Mouse (Mus musculus) limb, embryonic 12.5 days (tissue): Measurements from ENCODE around the gene Ccdc62. TPM values are rescaled to one million over a fixed set of nuclear protein-coding genes. Genes with fewer than 3 reads are reported as not detected.

Experiments used
- ATAC-seq: fragments of 200-750 bp; cut with Nextera tagmentation; 2 replicates; pipeline ENCODE4 v1.8.0; 2017; ENCODE audit warnings: low read depth, moderate TSS enrichment; ENCODE audit not compliant: insufficient number of reproducible peaks, insufficient read depth, low FRiP score, low TSS enrichment
- H3K27ac ChIP-seq: fragments of 300-500 bp; sonication (generic); 2 replicates; pipeline ENCODE4 v1.5.1; 2016; ENCODE audit warnings: mild to moderate bottlenecking, moderate library complexity
- H3K27me3 ChIP-seq: fragments of 300-500 bp; sonication (generic); 2 replicates; pipeline ENCODE4 v1.6.1; 2016; ENCODE audit warnings: mild to moderate bottlenecking, moderate library complexity
- H3K36me3 ChIP-seq: fragments of 300-500 bp; sonication (generic); 2 replicates; pipeline ENCODE4 v1.6.1; 2016; ENCODE audit warnings: mild to moderate bottlenecking, moderate library complexity
- H3K4me1 ChIP-seq: fragments of 300-500 bp; sonication (generic); replicated peaks from 2 replicates; pipeline ENCODE4 v1.6.1; 2016
- H3K4me2 ChIP-seq: fragments of 300-500 bp; sonication (generic); 2 replicates; pipeline ENCODE4 v1.6.1; 2016; ENCODE audit warnings: mild to moderate bottlenecking, moderate library complexity
- H3K4me3 ChIP-seq: fragments of 300-500 bp; sonication (generic); replicated peaks from 2 replicates; pipeline ENCODE4 v1.5.1; 2016; ENCODE audit warnings: mild to moderate bottlenecking
- H3K9ac ChIP-seq: fragments of 300-500 bp; sonication (generic); replicated peaks from 2 replicates; pipeline ENCODE4 v1.6.1; 2016; ENCODE audit warnings: mild to moderate bottlenecking, moderate library complexity
- H3K9me3 ChIP-seq: fragments of 300-500 bp; sonication (generic); 2 replicates; pipeline ENCODE4 v1.6.1; 2016; ENCODE audit warnings: mild to moderate bottlenecking, moderate library complexity
- WGBS: fragments of 180-500 bp; shearing (Covaris S2); methylation state at CpG from one replicate; pipeline ENCODE4 v1.1.7; 2016; 5-methylcytosine and 5-hydroxymethylcytosine counted together
- polyA plus RNA-seq: library from polyadenylated mRNA; unstranded; fragments of >200 nt; fragmentation: Nextera tagmentation; extraction: Ambion mirVana; gene quantifications from 2 replicates; pipeline ENCODE4 v1.2.1, GENCODE M21; 2016

The Ccdc62 gene
- polyA plus RNA-seq, 1 experiment from 2014 or later: 5.9 TPM

- WGBS: 81% methylated on average over 8 of the region's 8 CpGs
- ATAC-seq: no peak
Observed at GRCm38 (mm10) chr5:123969216-123969615, 38.7 kb downstream of the Ccdc62 start.

GRCm38 (mm10) chr5:123970576-123970975 is 40.1 kb downstream of the Ccdc62 start:
- no peaks in the 10 kb centered on the region for H3K9me3 ChIP-seq
- H3K4me1 ChIP-seq: peaks cover 13% of the 10 kb centered on the region
- WGBS: 90% methylated on average over 4 of the region's 4 CpGs
- no peak overlapping the region for H3K4me2 ChIP-seq
- H3K27ac ChIP-seq: no peak overlapping the region
- no peaks in the 10 kb centered on the region for H3K36me3 ChIP-seq
- ATAC-seq: no peak
- H3K9ac ChIP-seq: no peak overlapping the region
- peaks cover 28% of the 10 kb centered on the region for H3K27me3 ChIP-seq
- no peak overlapping the region for H3K4me3 ChIP-seq

More at GRCm38 (mm10) chr5:123969216-123969615, 38.7 kb downstream of the Ccdc62 start:
- no peak overlapping the region for H3K9ac ChIP-seq
- H3K36me3 ChIP-seq: no peaks in the 10 kb centered on the region
- H3K9me3 ChIP-seq: no peaks in the 10 kb centered on the region
- H3K4me1 ChIP-seq: peaks cover 4% of the 10 kb centered on the region; the same call in 1 of the 2 replicates
- no peak overlapping the region for H3K27ac ChIP-seq
- H3K27me3 ChIP-seq: peaks cover 17% of the 10 kb centered on the region
- no peak overlapping the region for H3K4me3 ChIP-seq
- H3K4me2 ChIP-seq: no peak overlapping the region

- WGBS: 80% methylated on average over 6 of the region's 6 CpGs
- Histone ChIP-seq H3K27me3 (peaks cover 39% of the 10 kb centered on the region), H3K4me2 (no peak overlapping the region), H3K36me3 (no peaks in the 10 kb centered on the region), H3K9me3 (no peaks in the 10 kb centered on the region), H3K27ac (no peak overlapping the region), H3K4me3 (no peak overlapping the region), H3K4me1 (peaks cover 23% of the 10 kb centered on the region), H3K9ac (no peak overlapping the region)
- ATAC-seq: no peak
Observed at GRCm38 (mm10) chr5:123972453-123972852, 42.0 kb downstream of the Ccdc62 start.

- H3K4me2 ChIP-seq: peak within 1 kb of the TSS; percentile 90
- peak; percentile 58; the same call in 1 of the 2 replicates for ATAC-seq
- under 1% methylated on average over 101 of the region's 106 CpGs for WGBS
- no peaks in the 10 kb centered on the region for H3K9me3 ChIP-seq
- H3K36me3 ChIP-seq: no peaks in the 10 kb centered on the region
- H3K4me3 ChIP-seq: peak within 1 kb of the TSS; percentile 73
- H3K27me3 ChIP-seq: peaks cover 39% of the 10 kb centered on the region
- 0 out of 2 replicates have a peak within 1 kb of the TSS, but pooled peaks have one; percentile 17 for H3K27ac ChIP-seq
- H3K4me1 ChIP-seq: peaks cover 27% of the 10 kb centered on the region
- peak within 1 kb of the TSS; percentile 82 for H3K9ac ChIP-seq
Observed at GRCm38 (mm10) chr5:123973299-123974178, 43.1 kb downstream of the Ccdc62 start, which contains the start of gene Hip1r. Gene Hip1r, plus strand, starts transcription at chr5:123973628.

- H3K4me2 ChIP-seq: peak overlapping the region; percentile 90
- peaks cover 28% of the 10 kb centered on the region for H3K4me1 ChIP-seq
- no peak overlapping the region for H3K27ac ChIP-seq
- H3K36me3 ChIP-seq: no peaks in the 10 kb centered on the region
- H3K27me3 ChIP-seq: peaks cover 39% of the 10 kb centered on the region
- H3K9ac ChIP-seq: peak overlapping the region; percentile 82
- peak overlapping the region; percentile 73 for H3K4me3 ChIP-seq
- WGBS: under 1% methylated on average over 14 of the region's 14 CpGs
- H3K9me3 ChIP-seq: no peaks in the 10 kb centered on the region
- no peak for ATAC-seq
Observed at GRCm38 (mm10) chr5:123974179-123974485, 43.7 kb downstream of the Ccdc62 start.

GRCm38 (mm10) chr5:123974616-123975111 is 44.2 kb downstream of the Ccdc62 start:
- no peak overlapping the region for H3K27ac ChIP-seq
- WGBS: 25% methylated on average over 11 of the region's 11 CpGs
- peak overlapping the region; percentile 73 for H3K4me3 ChIP-seq
- peak overlapping the region; percentile 90 for H3K4me2 ChIP-seq
- H3K36me3 ChIP-seq: no peaks in the 10 kb centered on the region
- H3K4me1 ChIP-seq: peaks cover 33% of the 10 kb centered on the region
- H3K27me3 ChIP-seq: peaks cover 39% of the 10 kb centered on the region
- H3K9me3 ChIP-seq: no peaks in the 10 kb centered on the region
- no peak overlapping the region for H3K9ac ChIP-seq
- no peak for ATAC-seq

- Histone ChIP-seq H3K27ac (no peak overlapping the region), H3K4me3 (no peak overlapping the region), H3K4me1 (peaks cover 38% of the 10 kb centered on the region), H3K9me3 (no peaks in the 10 kb centered on the region), H3K27me3 (peaks cover 35% of the 10 kb centered on the region), H3K9ac (no peak overlapping the region), H3K4me2 (no peak overlapping the region), H3K36me3 (no peaks in the 10 kb centered on the region)
- ATAC-seq: no peak
- WGBS: 70% methylated on average over 6 of the region's 6 CpGs
Observed at GRCm38 (mm10) chr5:123975668-123976180, 45.2 kb downstream of the Ccdc62 start.

GRCm38 (mm10) chr5:123977231-123977630 is 46.8 kb downstream of the Ccdc62 start:
- Histone ChIP-seq H3K27ac (no peak overlapping the region), H3K4me3 (no peak overlapping the region), H3K9me3 (no peaks in the 10 kb centered on the region), H3K4me1 (peaks cover 40% of the 10 kb centered on the region), H3K9ac (no peak overlapping the region), H3K36me3 (no peaks in the 10 kb centered on the region), H3K27me3 (peaks cover 29% of the 10 kb centered on the region), H3K4me2 (no peak overlapping the region)
- WGBS: 23% methylated on average over 3 of the region's 3 CpGs
- ATAC-seq: no peak

- Histone ChIP-seq H3K27me3 (peaks cover 27% of the 10 kb centered on the region), H3K4me2 (no peak overlapping the region), H3K27ac (no peak overlapping the region), H3K4me3 (no peak overlapping the region), H3K9ac (no peak overlapping the region), H3K4me1 (peaks cover 40% of the 10 kb centered on the region), H3K9me3 (no peaks in the 10 kb centered on the region), H3K36me3 (no peaks in the 10 kb centered on the region)
- ATAC-seq: no peak
- WGBS: 80% methylated on average over 5 of the region's 5 CpGs
Observed at GRCm38 (mm10) chr5:123978131-123978530, 47.7 kb downstream of the Ccdc62 start.

GRCm38 (mm10) chr5:123979221-123979979 is 48.9 kb downstream of the Ccdc62 start:
- no peak overlapping the region for H3K9ac ChIP-seq
- WGBS: 67% methylated on average over 18 of the region's 18 CpGs
- no peaks in the 10 kb centered on the region for H3K36me3 ChIP-seq
- peaks cover 35% of the 10 kb centered on the region for H3K4me1 ChIP-seq
- no peaks in the 10 kb centered on the region for H3K9me3 ChIP-seq
- H3K4me3 ChIP-seq: no peak overlapping the region
- peaks cover 22% of the 10 kb centered on the region for H3K27me3 ChIP-seq
- H3K4me2 ChIP-seq: no peak overlapping the region
- H3K27ac ChIP-seq: no peak overlapping the region
- ATAC-seq: no peak

- no peak overlapping the region for H3K27ac ChIP-seq
- H3K9ac ChIP-seq: no peak overlapping the region
- no peaks in the 10 kb centered on the region for H3K36me3 ChIP-seq
- ATAC-seq: no peak
- H3K4me1 ChIP-seq: peaks cover 29% of the 10 kb centered on the region
- WGBS: 55% methylated on average over 4 of the region's 4 CpGs
- no peak overlapping the region for H3K4me3 ChIP-seq
- no peak overlapping the region for H3K4me2 ChIP-seq
- peaks cover 17% of the 10 kb centered on the region for H3K27me3 ChIP-seq
- no peaks in the 10 kb centered on the region for H3K9me3 ChIP-seq
Observed at GRCm38 (mm10) chr5:123979980-123980369, 49.5 kb downstream of the Ccdc62 start.
